In genomic region chr7:35600031-35600430, GRCm38 (mm10) we compare ENCODE assay signal across 15 mouse cellular contexts. TPM values are rescaled to one million over a fixed set of nuclear protein-coding genes. Genes with fewer than 3 reads are reported as not detected.
"Had no signal": no experiment of that assay in that cellular context is flagged by ENCODE, and none has a peak within 500 bp of the region (broad histone marks: within the 10 kb centered on the region; RNA-seq: fewer than 3 reads in every experiment).

No protein-coding gene starts in this region.

- ATAC-seq: liver, postnatal 0 days; midbrain, embryonic 16.5 days had no signal

- H3K9me3 ChIP-seq: midbrain, embryonic 10.5 days; midbrain, embryonic 12.5 days; neural tube, embryonic 13.5 days; neural tube, embryonic 15.5 days; stomach, embryonic 15.5 days had no signal

- DNase-seq: liver, postnatal 0 days; lung, embryonic 14.5 days; lung, postnatal 10 days; lung, postnatal 4 days; midbrain, embryonic 14.5 days; right cerebral cortex, postnatal 14 days; thymus, adult 2 months; thymus, postnatal 36 days had no signal

- H3K4me2 ChIP-seq: lung, embryonic 14.5 days; midbrain, embryonic 12.5 days; neural tube, embryonic 13.5 days; neural tube, embryonic 15.5 days; stomach, embryonic 15.5 days had no signal

- H3K9ac ChIP-seq: liver, postnatal 0 days; lung, embryonic 14.5 days; midbrain, embryonic 12.5 days; neural tube, embryonic 13.5 days; neural tube, embryonic 15.5 days; stomach, embryonic 15.5 days had no signal

- H3K27ac ChIP-seq: midbrain, embryonic 10.5 days; midbrain, embryonic 12.5 days; neural tube, embryonic 13.5 days; neural tube, embryonic 15.5 days; stomach, embryonic 15.5 days had no signal

- H3K4me3 ChIP-seq: midbrain, embryonic 10.5 days; midbrain, embryonic 12.5 days; myocyte; neural tube, embryonic 13.5 days; neural tube, embryonic 15.5 days; stomach, embryonic 15.5 days had no signal

- H3K27me3 ChIP-seq: midbrain, embryonic 12.5 days; neural tube, embryonic 13.5 days; neural tube, embryonic 15.5 days; stomach, embryonic 15.5 days had no signal

- H3K4me1 ChIP-seq: midbrain, embryonic 10.5 days; midbrain, embryonic 12.5 days; neural tube, embryonic 13.5 days; neural tube, embryonic 15.5 days; stomach, embryonic 15.5 days had no signal

RNA-seq across cellular contexts. Expression of gene Rgs9bp, which starts 14.6 kb away (rescaled TPM):
- polyA plus RNA-seq: liver, postnatal 0 days; myocyte had no signal
